Mouse (Mus musculus) small intestine, adult 2 months (tissue): ENCODE measurements around the gene Tom1l1.

ENCODE experiments used
- CTCF ChIP-seq: fragments of 200-500 bp; IDR thresholded peaks from 2 replicates; pipeline ENCODE4 v1.5.1; 2012; ENCODE audit warnings: low read depth, mild to moderate bottlenecking, control low read depth, inconsistent platforms, low read length, moderate library complexity, mixed read lengths; ENCODE audit not compliant: insufficient replicate concordance, insufficient read length; ENCODE audit errors: extremely low read depth
- POLR2A ChIP-seq: fragments of 200-500 bp; IDR thresholded peaks from 2 replicates; pipeline ENCODE4 v1.6.1; 2012; ENCODE audit warnings: low read depth, mild to moderate bottlenecking, control low read depth, inconsistent platforms, low read length, moderate library complexity

DNA sequence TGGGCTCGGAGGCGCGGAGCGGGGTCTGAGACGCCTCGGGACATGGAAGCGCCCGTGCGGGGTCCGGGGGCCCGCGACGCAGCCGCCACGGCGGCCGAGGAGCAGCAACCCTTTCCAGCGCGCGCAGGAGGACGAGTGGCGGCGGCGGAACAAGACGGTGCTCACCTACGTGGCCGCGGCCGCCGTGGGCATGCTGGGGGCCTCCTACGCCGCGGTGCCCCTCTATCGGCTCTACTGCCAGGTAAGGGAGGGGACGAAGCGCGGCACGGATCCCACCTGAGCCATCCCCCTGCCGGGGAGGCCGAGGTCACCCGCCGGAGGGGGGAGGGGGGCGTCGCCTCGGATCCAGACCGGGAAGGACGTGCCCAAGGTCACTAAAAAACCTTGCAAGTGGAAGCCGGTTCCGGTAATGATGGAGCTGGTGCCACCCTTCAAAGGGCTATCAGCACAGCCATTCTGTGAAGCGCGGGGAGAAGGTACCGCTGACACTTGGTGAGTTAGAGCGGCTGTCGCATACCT lies 49.8 kb downstream of the Tom1l1 start:
- TF ChIP-seq CTCF (no peak), POLR2A (no peak)
